ENCODE assay signal across 23 mouse cellular contexts in the genomic region with DNA sequence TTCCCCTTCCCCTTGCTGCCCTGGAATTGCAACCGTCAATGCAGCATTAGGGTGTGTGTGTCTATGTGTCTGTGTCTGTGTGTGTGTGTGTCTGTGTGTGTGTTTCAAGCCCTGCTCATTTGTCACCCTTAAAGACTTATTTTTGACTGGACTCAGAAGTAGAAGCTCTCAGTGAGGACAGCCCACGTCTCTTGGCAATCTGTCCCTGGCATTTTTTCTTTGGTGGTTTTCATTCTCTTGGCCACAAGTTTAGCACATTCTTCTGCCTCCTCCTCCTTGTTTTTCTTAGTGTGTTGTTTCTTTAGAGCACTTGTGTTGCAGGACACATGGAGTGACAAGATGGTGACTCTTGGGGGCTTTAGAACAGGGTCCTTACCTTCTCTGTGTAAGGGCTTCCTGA.
"Had no signal": no experiment of that assay in that cellular context is flagged by ENCODE, and none has a peak within 500 bp of the region (broad histone marks: within the 10 kb centered on the region; RNA-seq: fewer than 3 reads in every experiment).

No protein-coding gene starts in this region.

- H3K27ac ChIP-seq: limb, embryonic 10.5 days; limb, embryonic 13.5 days; liver, embryonic 12.5 days; liver, embryonic 15.5 days; lung, embryonic 15.5 days; midbrain, embryonic 10.5 days; midbrain, embryonic 13.5 days; neural tube, embryonic 13.5 days; stomach, postnatal 0 days had no signal

- DNase-seq: kidney, adult 18-20 months; kidney, adult 9 months; kidney, postnatal 14 days; kidney, postnatal 4 days; liver; lung, adult 18-20 months; lung, postnatal 10 days; lung, postnatal 36 days; right cerebral cortex, postnatal 25 days; thymus, postnatal 36 days had no signal

- ATAC-seq: intestine, embryonic 16.5 days; liver, embryonic 12.5 days; midbrain, embryonic 13.5 days; midbrain, embryonic 16.5 days had no signal

- H3K4me1 ChIP-seq: limb, embryonic 10.5 days; limb, embryonic 13.5 days; liver, embryonic 15.5 days; lung, embryonic 15.5 days; midbrain, embryonic 10.5 days; midbrain, embryonic 13.5 days had no signal

- H3K4me3 ChIP-seq: limb, embryonic 10.5 days; limb, embryonic 13.5 days; liver, embryonic 12.5 days; liver, embryonic 15.5 days; lung, embryonic 15.5 days; megakaryocyte, embryonic 14.5 days; midbrain, embryonic 10.5 days; midbrain, embryonic 13.5 days; myocyte; neural tube, embryonic 13.5 days had no signal

- H3K9ac ChIP-seq: limb, embryonic 13.5 days; liver, embryonic 12.5 days; liver, embryonic 15.5 days; lung, embryonic 15.5 days; midbrain, embryonic 13.5 days; neural tube, embryonic 13.5 days had no signal

- H3K9me3 ChIP-seq: limb, embryonic 10.5 days; limb, embryonic 13.5 days; liver, embryonic 12.5 days; liver, embryonic 15.5 days; lung, embryonic 15.5 days; midbrain, embryonic 10.5 days; midbrain, embryonic 13.5 days; neural tube, embryonic 13.5 days had no signal

- H3K4me2 ChIP-seq: limb, embryonic 13.5 days; liver, embryonic 12.5 days; liver, embryonic 15.5 days; lung, embryonic 15.5 days; midbrain, embryonic 13.5 days; neural tube, embryonic 13.5 days had no signal

- H3K36me3 ChIP-seq: limb, embryonic 10.5 days; limb, embryonic 13.5 days; liver, embryonic 12.5 days; liver, embryonic 15.5 days; lung, embryonic 15.5 days; midbrain, embryonic 10.5 days; midbrain, embryonic 13.5 days; neural tube, embryonic 13.5 days had no signal

- H3K27me3 ChIP-seq: limb, embryonic 13.5 days; liver, embryonic 12.5 days; liver, embryonic 15.5 days; lung, embryonic 15.5 days; midbrain, embryonic 13.5 days; neural tube, embryonic 13.5 days had no signal
